ENCODE assay signal across 25 mouse cellular contexts in genomic region chr13:117745173-117745572, GRCm38 (mm10).
"Had no signal": no experiment of that assay in that cellular context is flagged by ENCODE, and none has a peak within 500 bp of the region (broad histone marks: within the 10 kb centered on the region; RNA-seq: fewer than 3 reads in every experiment).

No protein-coding gene starts in this region.

- H3K4me2 ChIP-seq: heart, embryonic 12.5 days; hindbrain, embryonic 12.5 days; hindbrain, embryonic 14.5 days; kidney, embryonic 15.5 days; limb, embryonic 13.5 days; limb, embryonic 15.5 days; liver, embryonic 11.5 days had no signal

- H3K4me1 ChIP-seq: heart, embryonic 10.5 days; heart, embryonic 12.5 days; hindbrain, embryonic 10.5 days; hindbrain, embryonic 12.5 days; kidney, embryonic 15.5 days; limb, embryonic 13.5 days; limb, embryonic 15.5 days had no signal

- H3K27me3 ChIP-seq: heart, embryonic 12.5 days; hindbrain, embryonic 12.5 days; kidney, embryonic 15.5 days; limb, embryonic 13.5 days; limb, embryonic 15.5 days had no signal

- H3K36me3 ChIP-seq: heart, embryonic 10.5 days; heart, embryonic 12.5 days; hindbrain, embryonic 10.5 days; hindbrain, embryonic 12.5 days; kidney, embryonic 15.5 days; limb, embryonic 13.5 days; limb, embryonic 15.5 days had no signal

- DNase-seq: gastrocnemius, postnatal 14 days; gastrocnemius, postnatal 36 days; heart, adult 18-20 months; heart, postnatal 10 days; heart, postnatal 4 days; kidney, adult 11 months; kidney, adult 2 months; kidney, adult 9 months; kidney, postnatal 14 days; kidney, postnatal 36 days; layer of hippocampus, adult 9-11 months; layer of hippocampus, postnatal 36 days; left cerebral cortex, postnatal 4 days had no signal

- H3K9ac ChIP-seq: heart, embryonic 12.5 days; hindbrain, embryonic 12.5 days; hindbrain, embryonic 14.5 days; kidney, embryonic 15.5 days; limb, embryonic 13.5 days; limb, embryonic 15.5 days had no signal

- H3K9me3 ChIP-seq: heart, embryonic 10.5 days; heart, embryonic 12.5 days; hindbrain, embryonic 10.5 days; hindbrain, embryonic 12.5 days; kidney, embryonic 15.5 days; limb, embryonic 13.5 days; limb, embryonic 15.5 days had no signal

- H3K27ac ChIP-seq: heart, embryonic 10.5 days; hindbrain, embryonic 10.5 days; hindbrain, embryonic 12.5 days; hindbrain, embryonic 14.5 days; kidney, embryonic 15.5 days; kidney, postnatal 0 days; limb, embryonic 13.5 days; limb, embryonic 15.5 days had no signal

- H3K4me3 ChIP-seq: heart, embryonic 10.5 days; heart, embryonic 12.5 days; hindbrain, embryonic 10.5 days; hindbrain, embryonic 12.5 days; kidney, embryonic 15.5 days; limb, embryonic 13.5 days; limb, embryonic 15.5 days had no signal

- ATAC-seq: hindbrain, embryonic 16.5 days; inflammation-experienced regulatory T-cells, adult 6 months had no signal
